Mouse (Mus musculus) adipocyte (in vitro differentiated cells): ENCODE results near the gene Tns1.
A peak's percentile ranks its signal among the peaks of the same experiment; 100 is the strongest.

Source experiments
- DNase-seq: peaks from one replicate; pipeline ENCODE4 v3.0.0-alpha.2; 2016; ENCODE audit warnings: low spot score

Tns1 gene

GRCm38 (mm10) chr1:74058309-74058708 lies 65.9 kb downstream of the Tns1 start:
- DNase-seq, result no peak

GRCm38 (mm10) chr1:74057501-74057900 lies 66.7 kb downstream of the Tns1 start:
- no peak for DNase-seq

GRCm38 (mm10) chr1:74055552-74055951 lies 68.7 kb downstream of the Tns1 start:
- DNase-seq, result no peak

GRCm38 (mm10) chr1:74054471-74054870 lies 69.8 kb downstream of the Tns1 start:
- no peak for DNase-seq

GRCm38 (mm10) chr1:74054007-74054406 lies 70.2 kb downstream of the Tns1 start:
- no peak for DNase-seq

- DNase-seq, result no peak
Measured at GRCm38 (mm10) chr1:74053068-74053467, 71.2 kb downstream of the Tns1 start.

GRCm38 (mm10) chr1:74051349-74051748 lies 72.9 kb downstream of the Tns1 start:
- no peak for DNase-seq

- no peak for DNase-seq
Measured at GRCm38 (mm10) chr1:74049430-74049829, 74.8 kb downstream of the Tns1 start.

- no peak for DNase-seq
Measured at GRCm38 (mm10) chr1:74047722-74048121, 76.5 kb downstream of the Tns1 start.

- DNase-seq, result peak; percentile 46
Measured at GRCm38 (mm10) chr1:74047311-74047710, 76.9 kb downstream of the Tns1 start.

GRCm38 (mm10) chr1:74045034-74045433 lies 79.2 kb downstream of the Tns1 start:
- no peak for DNase-seq

GRCm38 (mm10) chr1:74044421-74044820 lies 79.8 kb downstream of the Tns1 start:
- DNase-seq, result peak; percentile 84

GRCm38 (mm10) chr1:74043584-74044105 lies 80.6 kb downstream of the Tns1 start:
- DNase-seq, result no peak

GRCm38 (mm10) chr1:74042711-74043467 lies 81.4 kb downstream of the Tns1 start:
- DNase-seq, result no peak

GRCm38 (mm10) chr1:74041692-74042091 lies 82.6 kb downstream of the Tns1 start:
- peak; percentile 63 for DNase-seq

- DNase-seq, result no peak
Measured at GRCm38 (mm10) chr1:74041178-74041577, 83.1 kb downstream of the Tns1 start.

- no peak for DNase-seq
Measured at GRCm38 (mm10) chr1:74036560-74037390, 87.5 kb downstream of the Tns1 start.

- no peak for DNase-seq
Measured at GRCm38 (mm10) chr1:74035912-74036489, 88.2 kb downstream of the Tns1 start.

- no peak for DNase-seq
Measured at GRCm38 (mm10) chr1:74035487-74035886, 88.8 kb downstream of the Tns1 start.

- no peak for DNase-seq
Measured at GRCm38 (mm10) chr1:74034736-74035135, 89.5 kb downstream of the Tns1 start.

- no peak for DNase-seq
Measured at GRCm38 (mm10) chr1:74034211-74034610, 90.0 kb downstream of the Tns1 start.

- no peak for DNase-seq
Measured at GRCm38 (mm10) chr1:74033407-74033806, 90.8 kb downstream of the Tns1 start.

GRCm38 (mm10) chr1:74032966-74033365 lies 91.3 kb downstream of the Tns1 start:
- peak; percentile 68 for DNase-seq
